Mouse (Mus musculus) C2C12 (cell line): Measurements from ENCODE around the gene 2610507B11Rik. TPM values are rescaled to one million over a fixed set of nuclear protein-coding genes. Genes with fewer than 3 reads are reported as not detected.

Source experiments
- H3K27me3 ChIP-seq: one replicate; pipeline ENCODE4 v1.6.1; 2011; ENCODE audit not compliant: control insufficient read depth, insufficient read depth, insufficient read length
- H3K36me3 ChIP-seq: one replicate; pipeline ENCODE4 v1.6.1; 2011; ENCODE audit not compliant: control insufficient read depth, insufficient read depth
- H3K4me3 ChIP-seq: one replicate; pipeline ENCODE4 v1.5.1; 2011; ENCODE audit warnings: mild to moderate bottlenecking, control low read depth; ENCODE audit not compliant: poor library complexity, insufficient read depth, severe bottlenecking
- H3K79me2 ChIP-seq: one replicate; pipeline ENCODE4 v1.6.1; 2011; ENCODE audit not compliant: control insufficient read depth, insufficient read depth
- H3K79me3 ChIP-seq: one replicate; pipeline ENCODE4 v1.6.1; 2011; ENCODE audit warnings: low read depth, control low read depth
- H3ac ChIP-seq: one replicate; pipeline ENCODE3; 2011; ENCODE audit warnings: low read depth; ENCODE audit not compliant: control insufficient read depth, insufficient read length
- CEBPB ChIP-seq: IDR thresholded peaks from one replicate; pipeline ENCODE4 v1.6.1; 2011; ENCODE audit warnings: low read depth, mild to moderate bottlenecking, control low read depth, moderate library complexity
- CTCF ChIP-seq: IDR thresholded peaks from one replicate; pipeline ENCODE4 v1.5.1; 2011; ENCODE audit not compliant: control insufficient read depth, insufficient read depth, insufficient read length
- FOSL1 ChIP-seq: IDR thresholded peaks from one replicate; pipeline ENCODE4 v1.8.0; 2011; ENCODE audit warnings: mild to moderate bottlenecking, low read length; ENCODE audit not compliant: poor library complexity, insufficient read depth, severe bottlenecking
- MAX ChIP-seq: IDR thresholded peaks from one replicate; pipeline ENCODE4 v1.6.1; 2011; ENCODE audit warnings: mild to moderate bottlenecking, control low read depth
- MYOD1 ChIP-seq: IDR thresholded peaks from one replicate; pipeline ENCODE4 v1.6.1; 2011; ENCODE audit warnings: low read depth; ENCODE audit not compliant: control insufficient read depth, insufficient read length
- MYOG ChIP-seq: IDR thresholded peaks from one replicate; pipeline ENCODE4 v1.6.1; 2011; ENCODE audit not compliant: control insufficient read depth, insufficient read length; ENCODE audit errors: extremely low read depth
- USF1 ChIP-seq: IDR thresholded peaks from one replicate; pipeline ENCODE4 v1.6.1; 2011; ENCODE audit warnings: low read depth, mild to moderate bottlenecking, control low read depth, moderate library complexity
- polyA plus RNA-seq: library from polyadenylated mRNA; unstranded; fragments of >200 nt; fragmentation: generic; extraction: Trizol; gene quantifications from one replicate; pipeline ENCODE4 v1.2.1, GENCODE M21; 2012; ENCODE audit warnings: missing spikeins

2610507B11Rik gene
- polyA plus RNA-seq, 1 experiment, result 82.8 TPM

GRCm38 (mm10) chr11:78337040-78337439, 75.5 kb downstream of the 2610507B11Rik start:
- H3K79me2 ChIP-seq, result no peaks in the 10 kb centered on the region
- no peaks in the 10 kb centered on the region for H3K79me3 ChIP-seq
- H3K4me3 ChIP-seq, result no peak overlapping the region
- no peak overlapping the region for H3ac ChIP-seq
- TF ChIP-seq CEBPB (no peak), MYOG (no peak), MAX (no peak), MYOD1 (no peak), FOSL1 (no peak), CTCF (no peak), USF1 (no peak)
- peaks cover 34% of the 10 kb centered on the region for H3K36me3 ChIP-seq
- H3K27me3 ChIP-seq, result no peaks in the 10 kb centered on the region

Other genes with a start within 250 kb of the 2610507B11Rik start
- gene Dhrs13, start 229.5 kb upstream of the 2610507B11Rik start, polyA plus RNA-seq, result 16.7 TPM
- 72.0 TPM for gene Flot2, start 223.8 kb upstream of the 2610507B11Rik start, polyA plus RNA-seq
- gene Eral1, start 181.4 kb upstream of the 2610507B11Rik start, polyA plus RNA-seq, result 21.5 TPM
- gene Fam222b, start 167.1 kb upstream of the 2610507B11Rik start, polyA plus RNA-seq, result 12.2 TPM
- gene Traf4, start 96.2 kb upstream of the 2610507B11Rik start, polyA plus RNA-seq, result 99.8 TPM
- gene Nek8, start 85.1 kb upstream of the 2610507B11Rik start, polyA plus RNA-seq, result 8.9 TPM
- gene Tlcd1, start 85.0 kb upstream of the 2610507B11Rik start, polyA plus RNA-seq, result 15.9 TPM
- gene Rpl23a, start 78.2 kb upstream of the 2610507B11Rik start, polyA plus RNA-seq, result 4,612 TPM
- gene Rab34, start 73.3 kb upstream of the 2610507B11Rik start, polyA plus RNA-seq, result 182 TPM
- 0.18 TPM for gene Proca1, start 68.4 kb upstream of the 2610507B11Rik start, polyA plus RNA-seq
- gene Sdf2, start 16.0 kb upstream of the 2610507B11Rik start, polyA plus RNA-seq, result 76.8 TPM
- gene Supt6, start 15.8 kb upstream of the 2610507B11Rik start, polyA plus RNA-seq, result 33.9 TPM
- 0.02 TPM for gene BC030499, start 29.1 kb downstream of the 2610507B11Rik start, polyA plus RNA-seq
- gene Spag5, start 39.8 kb downstream of the 2610507B11Rik start, polyA plus RNA-seq, result 33.1 TPM
- 0.91 TPM for gene Aldoc, start 61.2 kb downstream of the 2610507B11Rik start, polyA plus RNA-seq
- 37.1 TPM for gene Pigs, start 66.7 kb downstream of the 2610507B11Rik start, polyA plus RNA-seq
- gene Unc119, start 81.7 kb downstream of the 2610507B11Rik start, polyA plus RNA-seq, result 29.5 TPM
- 0.39 TPM for gene Foxn1, start 124.8 kb downstream of the 2610507B11Rik start, polyA plus RNA-seq
- gene Slc13a2, start 160.5 kb downstream of the 2610507B11Rik start, polyA plus RNA-seq, result not detected
- 7.3 TPM for gene Slc46a1, start 203.9 kb downstream of the 2610507B11Rik start, polyA plus RNA-seq
- 0.19 TPM for gene Sarm1, start 236.0 kb downstream of the 2610507B11Rik start, polyA plus RNA-seq
- gene Vtn, start 237.3 kb downstream of the 2610507B11Rik start, polyA plus RNA-seq, result not detected
- gene Sebox, start 241.7 kb downstream of the 2610507B11Rik start, polyA plus RNA-seq, result 0.02 TPM